Mouse (Mus musculus) lung, adult 2 months (tissue): ENCODE measurements at regions not wholly inside any gene's neighbourhood (a gene's known extent, or its start where the extent isn't known, plus 50 kb on each side); places are given as distances from the start of the nearest gene placed in this dataset.

Source experiments
- CTCF ChIP-seq: fragments of 200-500 bp; IDR thresholded peaks from 2 replicates; pipeline ENCODE4 v1.5.1; 2011; ENCODE audit warnings: mild to moderate bottlenecking, low read length, control low read depth; ENCODE audit not compliant: insufficient read depth
- POLR2A ChIP-seq: fragments of 200-500 bp; IDR thresholded peaks from 2 replicates; pipeline ENCODE4 v1.6.1; 2011; ENCODE audit warnings: low read depth, mild to moderate bottlenecking, control low read depth, low read length, borderline replicate concordance; ENCODE audit errors: extremely low read depth

DNA sequence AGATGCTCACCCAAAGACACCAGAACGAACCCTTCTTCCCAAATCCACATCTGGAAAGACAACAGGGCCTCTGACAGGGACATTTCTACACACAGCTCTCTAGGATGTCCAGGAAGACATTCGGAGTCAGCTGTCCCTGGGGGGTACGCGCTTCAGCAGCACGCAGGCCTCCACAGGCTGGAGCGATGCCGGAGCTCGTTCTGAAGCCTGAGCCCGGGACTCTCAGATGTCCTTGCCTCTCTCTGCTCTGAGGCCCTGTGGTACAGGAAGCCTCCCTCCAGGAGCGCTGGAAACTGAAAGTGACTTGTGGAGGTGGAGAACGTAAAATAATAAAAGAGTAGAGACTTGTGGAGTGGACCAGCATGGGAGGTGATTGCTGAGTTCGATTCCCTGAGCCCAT lies 116.8 kb upstream of the 1700021F07Rik start:
- TF ChIP-seq CTCF (no peak), POLR2A (no peak)
